Mouse (Mus musculus): ENCODE data around the gene Pfkl. TPM values are rescaled to one million over a fixed set of nuclear protein-coding genes. Genes with fewer than 3 reads are reported as not detected.
A peak's percentile ranks its signal among the peaks of the same experiment; 100 is the strongest.
"Not testable (repeated sequence)": the region's sequence is repeated elsewhere in the genome, so short reads cannot be mapped to it uniquely, and the experiment has no call there.

The Pfkl gene
- 30.6 and 39.4 TPM in 2 replicates for total RNA-seq (2014; fragmentation: Nextera tagmentation)
- total RNA-seq (2017): 39.6 and 43.5 TPM in 2 replicates

GRCm38 (mm10) chr10:78009945-78010293 lies at the start of gene Pfkl:
TSS of gene Pfkl (minus strand) at chr10:78010083.
- 0 out of 2 replicates have a peak, but pooled peaks have one; percentile 0 for ATAC-seq (replicated peaks; ENCODE audit: poor library complexity, severe bottlenecking)

GRCm38 (mm10) chr10:78057056-78057455 lies 47.2 kb upstream of the Pfkl start:
- no peak for ATAC-seq (replicated peaks; ENCODE audit: poor library complexity, severe bottlenecking)

GRCm38 (mm10) chr10:78054633-78055565 lies 45.0 kb upstream of the Pfkl start:
- peak; percentile 96 for ATAC-seq (replicated peaks; ENCODE audit: poor library complexity, severe bottlenecking)

GRCm38 (mm10) chr10:78049519-78050035 lies 39.7 kb upstream of the Pfkl start:
- no peak for ATAC-seq (replicated peaks; ENCODE audit: poor library complexity, severe bottlenecking)

GRCm38 (mm10) chr10:78048061-78048730 lies 38.3 kb upstream of the Pfkl start:
- ATAC-seq (replicated peaks; ENCODE audit: poor library complexity, severe bottlenecking): no peak

- ATAC-seq (replicated peaks; ENCODE audit: poor library complexity, severe bottlenecking): no peak
Measured at GRCm38 (mm10) chr10:78046388-78046787, 36.5 kb upstream of the Pfkl start.

GRCm38 (mm10) chr10:78044531-78044930 lies 34.6 kb upstream of the Pfkl start:
- no peak for ATAC-seq (replicated peaks; ENCODE audit: poor library complexity, severe bottlenecking)

GRCm38 (mm10) chr10:78043406-78043836 lies 33.5 kb upstream of the Pfkl start, which contains the start of gene Aire:
TSS of gene Aire (minus strand) at chr10:78043610.
- ATAC-seq (replicated peaks; ENCODE audit: poor library complexity, severe bottlenecking): peak; percentile 94

GRCm38 (mm10) chr10:78042697-78043405 lies 33.0 kb upstream of the Pfkl start:
- 0 out of 2 replicates have a peak, but pooled peaks have one; percentile 8 for ATAC-seq (replicated peaks; ENCODE audit: poor library complexity, severe bottlenecking)

GRCm38 (mm10) chr10:78042096-78042495 lies 32.2 kb upstream of the Pfkl start:
- ATAC-seq (replicated peaks; ENCODE audit: poor library complexity, severe bottlenecking): no peak

GRCm38 (mm10) chr10:78041647-78042046 lies 31.8 kb upstream of the Pfkl start, which contains the start of gene Dnmt3l:
TSS of gene Dnmt3l (plus strand) at chr10:78041947.
- no peak for ATAC-seq (replicated peaks; ENCODE audit: poor library complexity, severe bottlenecking)

GRCm38 (mm10) chr10:78037139-78037538 lies 27.3 kb upstream of the Pfkl start:
- no peak for ATAC-seq (replicated peaks; ENCODE audit: poor library complexity, severe bottlenecking)

- ATAC-seq (replicated peaks; ENCODE audit: poor library complexity, severe bottlenecking): peak; percentile 83
Measured at GRCm38 (mm10) chr10:78031987-78032386, 22.1 kb upstream of the Pfkl start.

- no peak for ATAC-seq (replicated peaks; ENCODE audit: poor library complexity, severe bottlenecking)
Measured at GRCm38 (mm10) chr10:78029080-78029479, 19.2 kb upstream of the Pfkl start.

GRCm38 (mm10) chr10:78028129-78028528 lies 18.2 kb upstream of the Pfkl start:
- peak; percentile 88 for ATAC-seq (replicated peaks; ENCODE audit: poor library complexity, severe bottlenecking)

- ATAC-seq (replicated peaks; ENCODE audit: poor library complexity, severe bottlenecking): 0 out of 2 replicates have a peak, but pooled peaks have one; percentile 44
Measured at GRCm38 (mm10) chr10:78025453-78025852, 15.6 kb upstream of the Pfkl start.

- not testable (repeated sequence) for ATAC-seq (replicated peaks; ENCODE audit: poor library complexity, severe bottlenecking)
Measured at GRCm38 (mm10) chr10:78019984-78020383, 10.1 kb upstream of the Pfkl start.

GRCm38 (mm10) chr10:78019291-78019690 lies 9.4 kb upstream of the Pfkl start:
- no peak for ATAC-seq (replicated peaks; ENCODE audit: poor library complexity, severe bottlenecking)

- ATAC-seq (replicated peaks; ENCODE audit: poor library complexity, severe bottlenecking): peak; percentile 69
Measured at GRCm38 (mm10) chr10:78018797-78019203, 8.9 kb upstream of the Pfkl start.

GRCm38 (mm10) chr10:78016366-78016765 lies 6.5 kb upstream of the Pfkl start:
- ATAC-seq (replicated peaks; ENCODE audit: poor library complexity, severe bottlenecking): peak; percentile 36; the same call in 1 of the 2 replicates
